Mouse (Mus musculus) ES-E14 (cell line): Measurements from ENCODE around the gene Olfr982.

Experiments
- CHD2 ChIP-seq: IDR thresholded peaks from 2 replicates; pipeline ENCODE4 v1.6.1; 2014; ENCODE audit warnings: mild to moderate bottlenecking, low read depth, low read length, inconsistent platforms
- HCFC1 ChIP-seq: IDR thresholded peaks from 2 replicates; pipeline ENCODE4 v1.6.1; 2012; ENCODE audit warnings: low read length, inconsistent platforms, borderline replicate concordance; ENCODE audit not compliant: insufficient read depth
- MAFK ChIP-seq: IDR thresholded peaks from 2 replicates; pipeline ENCODE4 v1.6.1; 2014; ENCODE audit warnings: mild to moderate bottlenecking, low read depth, low read length, inconsistent platforms; ENCODE audit not compliant: insufficient read depth
- ZNF384 ChIP-seq: IDR thresholded peaks from 2 replicates; pipeline ENCODE4 v1.6.1; 2012; ENCODE audit warnings: low read depth, low read length, inconsistent platforms

GRCm38 (mm10) chr9:40117287-40117659 is 43.6 kb downstream of the Olfr982 start:
- TF ChIP-seq CHD2, result no peak
- TF ChIP-seq HCFC1, result no peak
- no peak for TF ChIP-seq MAFK
- TF ChIP-seq ZNF384, result no peak
